Mouse (Mus musculus) small intestine, adult 2 months (tissue): ENCODE results near the gene Emc6.

ENCODE experiments used
- CTCF ChIP-seq: fragments of 200-500 bp; IDR thresholded peaks from 2 replicates; pipeline ENCODE4 v1.5.1; 2012; ENCODE audit warnings: low read depth, mild to moderate bottlenecking, control low read depth, inconsistent platforms, low read length, moderate library complexity, mixed read lengths; ENCODE audit not compliant: insufficient replicate concordance, insufficient read length; ENCODE audit errors: extremely low read depth
- POLR2A ChIP-seq: fragments of 200-500 bp; IDR thresholded peaks from 2 replicates; pipeline ENCODE4 v1.6.1; 2012; ENCODE audit warnings: low read depth, mild to moderate bottlenecking, control low read depth, inconsistent platforms, low read length, moderate library complexity

DNA sequence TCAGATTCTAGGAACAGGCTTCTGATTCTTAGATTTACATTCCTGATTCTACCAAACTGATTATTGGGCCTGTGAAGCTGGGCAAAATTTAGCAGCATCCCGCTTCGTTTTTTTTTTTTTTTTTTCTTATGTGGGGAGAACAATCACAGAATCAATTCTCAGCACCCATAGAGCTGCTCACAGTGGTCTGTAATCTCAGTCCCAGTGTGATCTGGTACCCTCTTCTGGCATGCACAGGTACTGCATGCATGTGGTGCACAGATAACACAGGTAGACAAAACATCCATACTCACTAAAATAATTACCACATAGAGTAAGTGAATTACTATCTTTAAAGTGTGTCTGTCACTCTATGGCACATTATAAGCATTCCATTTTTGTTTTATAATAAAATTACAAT lies 30.8 kb upstream of the Emc6 start:
- no peak for TF ChIP-seq CTCF
- TF ChIP-seq POLR2A: no peak
